In the genomic region with DNA sequence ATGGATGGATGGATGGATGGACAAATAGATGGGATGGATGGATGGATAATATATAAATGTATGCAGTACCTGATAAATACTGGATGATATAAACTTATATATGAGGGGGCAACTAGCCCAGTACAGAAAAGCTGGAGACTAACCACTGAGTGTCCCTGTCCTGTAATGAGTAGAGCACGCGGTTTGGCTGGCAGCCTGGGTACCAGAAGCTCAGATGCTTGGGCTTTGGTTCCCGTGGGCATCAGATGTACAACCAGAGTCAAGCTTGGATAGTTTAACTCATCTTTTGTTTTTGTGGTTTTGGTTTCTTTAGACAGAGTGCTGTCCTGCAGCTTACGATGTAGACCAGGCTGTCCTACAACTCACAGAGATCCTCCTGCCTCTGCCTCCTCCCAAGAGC, we compare ENCODE assay signal across 16 mouse cellular contexts.
"Had no signal": no experiment of that assay in that cellular context is flagged by ENCODE, and none has a peak within 500 bp of the region (broad histone marks: within the 10 kb centered on the region; RNA-seq: fewer than 3 reads in every experiment).

No protein-coding gene starts in this region.

- H3K4me3 ChIP-seq: neural tube, embryonic 13.5 days; neural tube, embryonic 15.5 days; stomach, embryonic 15.5 days had no signal

- H3K36me3 ChIP-seq: neural tube, embryonic 13.5 days; neural tube, embryonic 15.5 days; stomach, embryonic 15.5 days had no signal

- H3K4me2 ChIP-seq: neural tube, embryonic 13.5 days; neural tube, embryonic 15.5 days; stomach, embryonic 15.5 days had no signal

- DNase-seq: retina, postnatal 1 day; right cerebral cortex, adult 18-20 months; right cerebral cortex, postnatal 14 days; right cerebral cortex, postnatal 25 days; right cerebral cortex, postnatal 4 days; spleen, adult 18-20 months; thymus, adult 18-20 months; thymus, adult 2 months; thymus, postnatal 14 days; thymus, postnatal 25 days; thymus, postnatal 36 days; thymus, postnatal 4 days had no signal

- H3K9ac ChIP-seq: neural tube, embryonic 13.5 days; neural tube, embryonic 15.5 days; stomach, embryonic 15.5 days had no signal

- H3K27me3 ChIP-seq: neural tube, embryonic 13.5 days; neural tube, embryonic 15.5 days; stomach, embryonic 15.5 days had no signal

- H3K9me3 ChIP-seq: neural tube, embryonic 13.5 days; neural tube, embryonic 15.5 days; stomach, embryonic 15.5 days had no signal

- H3K27ac ChIP-seq: neural tube, embryonic 13.5 days; neural tube, embryonic 15.5 days; stomach, embryonic 15.5 days; stomach, postnatal 0 days had no signal
